12 mouse cellular contexts compared by ENCODE assay signal in genomic region chr9:49922162-49922561, GRCm38 (mm10).
DNase-seq lines count a peak whose midpoint lies in the region; ATAC-seq and TF ChIP-seq lines count a peak whose summit lies in the region.
"Had no signal": no experiment of that assay in that cellular context is flagged by ENCODE, and none has a peak within 500 bp of the region (broad histone marks: within the 10 kb centered on the region; RNA-seq: fewer than 3 reads in every experiment).

No protein-coding gene starts in this region.

- ATAC-seq in forebrain, embryonic 11.5 days (replicated peaks; ENCODE audit: low FRiP score), result no peak
- peak; percentile 56 for ATAC-seq in lung, embryonic 14.5 days (ENCODE audit: insufficient read depth)
- no peak for ATAC-seq in lung, postnatal 0 days
- ATAC-seq in megakaryocyte progenitor cell, adult 5-6 weeks (replicated peaks; ENCODE audit: poor library complexity), result no peak

- peaks cover 16% of the 10 kb centered on the region for H3K4me1 ChIP-seq in forebrain, embryonic 10.5 days
- H3K4me1 ChIP-seq in forebrain, embryonic 11.5 days (replicated peaks; ENCODE audit: control insufficient read depth, insufficient read depth, low read length), result no peaks in the 10 kb centered on the region
- peaks cover 13% of the 10 kb centered on the region; the same call in 1 of the 2 replicates for H3K4me1 ChIP-seq in lung, embryonic 14.5 days (ENCODE audit: insufficient read depth)
- no peaks in the 10 kb centered on the region for H3K4me1 ChIP-seq in lung, postnatal 0 days (ENCODE audit: insufficient read depth, low read depth, low read length)
- H3K4me1 ChIP-seq: megakaryocyte, embryonic 14.5 days had no signal

- no peak for TF ChIP-seq CTCF in lung, embryonic 14.5 days (IDR thresholded peaks at IDR 0.05; ENCODE audit: low read depth)
- TF ChIP-seq CTCF in lung, postnatal 0 days (IDR thresholded peaks at IDR 0.05), result no peak

- no peak for DNase-seq in forebrain, embryonic 10.5 days (ENCODE audit: extremely low spot score, low spot score)
- no peak for DNase-seq in forebrain, embryonic 11.5 days (ENCODE audit: low spot score)
- DNase-seq in lung, embryonic 14.5 days, result peak; percentile 8
- no peak for DNase-seq in lung, postnatal 0 days (ENCODE audit: low spot score)
- DNase-seq in kidney, postnatal 14 days, result peak; percentile 60
- DNase-seq in yolk sac, embryonic 10.5 days (ENCODE audit: low spot score), result peak; percentile 61
- DNase-seq in layer of hippocampus, postnatal 36 days, result no peak
- DNase-seq: lung, adult 18-20 months; spleen, adult 18-20 months had no signal

- no peak overlapping the region for H3K4me2 ChIP-seq in forebrain, embryonic 11.5 days (ENCODE audit: low read depth, low read length, severe bottlenecking)
- no peak overlapping the region for H3K4me2 ChIP-seq in lung, embryonic 14.5 days
- H3K4me2 ChIP-seq in lung, postnatal 0 days (replicated peaks; ENCODE audit: low read depth, low read length), result no peak overlapping the region
- H3K4me2 ChIP-seq: hindbrain, embryonic 12.5 days had no signal

- H3K27me3 ChIP-seq in forebrain, embryonic 10.5 days (ENCODE audit: poor library complexity, severe bottlenecking), result no peaks in the 10 kb centered on the region
- no peaks in the 10 kb centered on the region for H3K27me3 ChIP-seq in forebrain, embryonic 11.5 days (ENCODE audit: control insufficient read depth, insufficient read depth, low read length)
- no peaks in the 10 kb centered on the region for H3K27me3 ChIP-seq in lung, embryonic 14.5 days (ENCODE audit: insufficient read depth, low read length)
- no peaks in the 10 kb centered on the region for H3K27me3 ChIP-seq in lung, postnatal 0 days (replicated peaks; ENCODE audit: insufficient read depth, low read length)
- H3K27me3 ChIP-seq: hindbrain, embryonic 12.5 days; megakaryocyte, embryonic 14.5 days had no signal

- H3K9ac ChIP-seq in forebrain, embryonic 11.5 days (ENCODE audit: low read length), result no peak overlapping the region
- no peak overlapping the region for H3K9ac ChIP-seq in lung, embryonic 14.5 days
- H3K9ac ChIP-seq in lung, postnatal 0 days (replicated peaks; ENCODE audit: low read depth), result no peak overlapping the region
- H3K9ac ChIP-seq: hindbrain, embryonic 12.5 days had no signal

- TF ChIP-seq EP300 in lung, postnatal 0 days (IDR thresholded peaks at IDR 0.05), result no peak

- no peaks in the 10 kb centered on the region for H3K36me3 ChIP-seq in forebrain, embryonic 10.5 days (replicated peaks)
- no peaks in the 10 kb centered on the region for H3K36me3 ChIP-seq in forebrain, embryonic 11.5 days (ENCODE audit: control insufficient read depth, insufficient read depth, low read length)
- no peaks in the 10 kb centered on the region for H3K36me3 ChIP-seq in lung, embryonic 14.5 days (ENCODE audit: insufficient read depth)
- H3K36me3 ChIP-seq in lung, postnatal 0 days (ENCODE audit: insufficient read depth, low read length), result no peaks in the 10 kb centered on the region
- H3K36me3 ChIP-seq: hindbrain, embryonic 12.5 days had no signal

- 26% methylated on average over 2 of the region's 2 CpGs for WGBS in forebrain, embryonic 10.5 days
- WGBS in forebrain, embryonic 11.5 days, result 26% methylated on average over 2 of the region's 2 CpGs
- 31% methylated on average over 2 of the region's 2 CpGs for WGBS in lung, embryonic 14.5 days
- WGBS in lung, postnatal 0 days, result 20% methylated on average over 2 of the region's 2 CpGs

- H3K27ac ChIP-seq in forebrain, embryonic 10.5 days, result peak overlapping the region; percentile 52; the same call in 1 of the 2 replicates
- no peak overlapping the region for H3K27ac ChIP-seq in forebrain, embryonic 11.5 days (ENCODE audit: low read depth, low read length)
- no peak overlapping the region for H3K27ac ChIP-seq in lung, embryonic 14.5 days (ENCODE audit: low read depth)
- H3K27ac ChIP-seq in lung, postnatal 0 days (ENCODE audit: low read length), result no peak overlapping the region
- H3K27ac ChIP-seq: hindbrain, embryonic 12.5 days had no signal

- H3K9me3 ChIP-seq in forebrain, embryonic 10.5 days, result no peaks in the 10 kb centered on the region
- no peaks in the 10 kb centered on the region for H3K9me3 ChIP-seq in forebrain, embryonic 11.5 days (ENCODE audit: control insufficient read depth, low read length)
- H3K9me3 ChIP-seq in lung, embryonic 14.5 days (ENCODE audit: low read depth, low read length), result no peaks in the 10 kb centered on the region
- no peaks in the 10 kb centered on the region for H3K9me3 ChIP-seq in lung, postnatal 0 days (ENCODE audit: low read length)
- H3K9me3 ChIP-seq: hindbrain, embryonic 12.5 days had no signal

- H3K4me3 ChIP-seq in forebrain, embryonic 10.5 days, result no peak overlapping the region
- H3K4me3 ChIP-seq in forebrain, embryonic 11.5 days (ENCODE audit: low read depth, low read length), result no peak overlapping the region
- no peak overlapping the region for H3K4me3 ChIP-seq in lung, embryonic 14.5 days (ENCODE audit: low read depth, low read length)
- H3K4me3 ChIP-seq in lung, postnatal 0 days (ENCODE audit: low read depth, low read length), result no peak overlapping the region
- H3K4me3 ChIP-seq: hindbrain, embryonic 12.5 days; megakaryocyte, embryonic 14.5 days had no signal

Comparison
In these comparisons a context has a peak if more than half of its experiments do, and no peak if none do; other contexts are left out.
1. DNase-seq: peak in lung, embryonic 14.5 days (single experiment), kidney, postnatal 14 days (single experiment) and yolk sac, embryonic 10.5 days (single experiment); none in forebrain, embryonic 10.5 days (single experiment), forebrain, embryonic 11.5 days (single experiment), lung, postnatal 0 days (single experiment) and layer of hippocampus, postnatal 36 days (0 of 2).